Mouse (Mus musculus) C2C12 (cell line): ENCODE measurements around the gene Erich3.

Experiments used
- CEBPB ChIP-seq: IDR thresholded peaks from one replicate; pipeline ENCODE4 v1.6.1; 2011; ENCODE audit warnings: low read depth, mild to moderate bottlenecking, control low read depth, moderate library complexity
- CTCF ChIP-seq: IDR thresholded peaks from one replicate; pipeline ENCODE4 v1.5.1; 2011; ENCODE audit not compliant: control insufficient read depth, insufficient read depth, insufficient read length
- FOSL1 ChIP-seq: IDR thresholded peaks from one replicate; pipeline ENCODE4 v1.8.0; 2011; ENCODE audit warnings: mild to moderate bottlenecking, low read length; ENCODE audit not compliant: poor library complexity, insufficient read depth, severe bottlenecking
- MAX ChIP-seq: IDR thresholded peaks from one replicate; pipeline ENCODE4 v1.6.1; 2011; ENCODE audit warnings: mild to moderate bottlenecking, control low read depth
- MYOD1 ChIP-seq: IDR thresholded peaks from one replicate; pipeline ENCODE4 v1.6.1; 2011; ENCODE audit warnings: low read depth; ENCODE audit not compliant: control insufficient read depth, insufficient read length
- MYOG ChIP-seq: IDR thresholded peaks from one replicate; pipeline ENCODE4 v1.6.1; 2011; ENCODE audit not compliant: control insufficient read depth, insufficient read length; ENCODE audit errors: extremely low read depth
- USF1 ChIP-seq: IDR thresholded peaks from one replicate; pipeline ENCODE4 v1.6.1; 2011; ENCODE audit warnings: low read depth, mild to moderate bottlenecking, control low read depth, moderate library complexity

DNA sequence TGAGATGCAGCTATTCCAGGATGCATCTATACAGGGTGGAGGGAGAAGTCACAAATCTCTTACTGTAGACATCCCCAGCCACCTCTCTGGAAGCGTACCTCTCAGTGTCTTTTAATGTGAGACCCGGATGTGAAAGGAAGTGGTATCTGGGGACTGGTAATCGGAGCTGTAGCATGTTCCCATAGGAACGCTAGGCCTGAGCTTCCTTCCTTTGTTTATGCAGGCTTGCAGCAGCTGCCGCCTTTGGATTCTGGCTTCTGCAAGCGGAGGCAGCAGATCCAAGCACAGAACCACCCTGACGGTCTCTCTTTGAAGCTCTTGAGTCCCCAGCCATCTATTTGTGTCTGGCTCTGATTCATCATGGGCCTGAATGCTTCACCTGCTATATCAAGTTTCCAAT is 143.0 kb downstream of the Erich3 start:
- TF ChIP-seq CTCF: no peak
- TF ChIP-seq MYOG: no peak
- TF ChIP-seq CEBPB: no peak
- TF ChIP-seq USF1: no peak
- no peak for TF ChIP-seq MAX
- peak; percentile 6 for TF ChIP-seq MYOD1
- TF ChIP-seq FOSL1: no peak
